Mouse (Mus musculus) forebrain, embryonic 10.5 days (tissue): ENCODE measurements around the gene Slc22a21. TPM values are rescaled to one million over a fixed set of nuclear protein-coding genes. Genes with fewer than 3 reads are reported as not detected.
A peak's percentile ranks its signal among the peaks of the same experiment; 100 is the strongest.

Experiments used
- DNase-seq: peaks from one replicate; pipeline ENCODE4 v3.0.0-alpha.2; 2017; ENCODE audit warnings: low spot score; ENCODE audit errors: extremely low spot score
- H3K27ac ChIP-seq: fragments of 300-500 bp; sonication (generic); 2 replicates; pipeline ENCODE4 v1.5.1; 2016; ENCODE audit warnings: mild to moderate bottlenecking
- H3K27me3 ChIP-seq: fragments of 300-500 bp; sonication (generic); 2 replicates; pipeline ENCODE4 v1.6.1; 2016; ENCODE audit warnings: mild to moderate bottlenecking; ENCODE audit not compliant: poor library complexity, severe bottlenecking
- H3K36me3 ChIP-seq: fragments of 300-500 bp; sonication (generic); replicated peaks from 2 replicates; pipeline ENCODE4 v1.6.1; 2016; ENCODE audit warnings: mild to moderate bottlenecking, moderate library complexity
- H3K4me1 ChIP-seq: fragments of 300-500 bp; sonication (generic); 2 replicates; pipeline ENCODE4 v1.6.1; 2016
- H3K4me3 ChIP-seq: fragments of 300-500 bp; sonication (generic); 2 replicates; pipeline ENCODE4 v1.5.1; 2016; ENCODE audit warnings: mild to moderate bottlenecking, moderate library complexity
- H3K9me3 ChIP-seq: fragments of 300-500 bp; sonication (generic); 2 replicates; pipeline ENCODE4 v1.6.1; 2016; ENCODE audit warnings: mild to moderate bottlenecking, moderate library complexity
- WGBS: fragments of 180-500 bp; shearing (Covaris S2); methylation state at CpG from one replicate; pipeline ENCODE4 v1.1.7; 2016; 5-methylcytosine and 5-hydroxymethylcytosine counted together
- polyA plus RNA-seq: library from polyadenylated mRNA; unstranded; fragments of >200 nt; fragmentation: Nextera tagmentation; extraction: Ambion mirVana; gene quantifications from 2 replicates; pipeline ENCODE4 v1.2.1, GENCODE M21; 2016

The Slc22a21 gene
- 2.0 and 3.0 TPM in 2 replicates for polyA plus RNA-seq

DNA sequence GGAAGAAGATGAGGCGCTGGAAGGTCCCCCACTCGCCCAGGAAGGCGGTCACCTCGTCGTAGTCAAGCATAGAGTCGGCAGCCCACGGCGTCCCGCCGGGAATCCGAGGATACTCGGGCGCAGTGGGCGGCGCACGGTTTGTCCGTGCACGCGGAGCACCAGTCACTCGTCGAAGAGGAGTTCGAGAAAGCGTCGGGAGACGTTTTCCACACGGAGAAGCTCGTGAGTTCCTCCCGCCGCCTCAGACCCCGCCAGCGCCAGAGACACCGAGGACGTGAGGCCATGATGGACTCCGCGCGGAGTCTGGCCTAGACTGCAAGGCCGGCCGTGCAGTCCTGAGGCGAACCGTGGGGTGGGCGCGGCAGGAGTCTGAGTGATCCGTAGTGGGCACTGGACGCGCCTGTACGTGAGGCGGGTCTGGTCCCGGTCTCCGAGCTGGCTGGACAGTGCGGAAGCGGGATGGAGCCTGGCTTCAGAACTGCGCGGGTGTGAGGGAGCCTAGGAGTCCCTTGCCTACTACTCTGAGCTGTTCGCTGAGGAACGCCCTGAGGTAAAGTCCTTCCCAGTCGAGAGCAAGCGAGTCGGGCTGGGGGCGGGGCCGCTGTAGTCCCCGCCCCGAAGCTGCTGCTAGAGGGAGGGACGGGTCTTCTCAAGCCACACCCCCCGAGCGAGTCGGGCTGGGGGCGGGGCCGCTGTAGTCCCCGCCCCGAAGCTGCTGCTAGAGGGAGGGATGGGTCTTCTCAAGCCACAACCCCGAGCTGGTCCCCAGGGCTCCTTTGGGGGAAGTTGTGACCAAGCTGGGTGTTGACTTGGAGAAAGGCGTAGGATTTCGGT, at the start of gene Slc22a21:
Gene Slc22a21, minus strand, starts transcription at position 545 of the 834 bp plus-strand sequence.
- Histone ChIP-seq H3K9me3 (no peaks in the 10 kb centered on the region), H3K36me3 (no peaks in the 10 kb centered on the region), H3K27me3 (peaks cover 17% of the 10 kb centered on the region), H3K27ac (peak within 1 kb of the TSS; percentile 81), H3K4me3 (peak within 1 kb of the TSS; percentile 72), H3K4me1 (peaks cover 15% of the 10 kb centered on the region)
- DNase-seq = peak; percentile 81
- WGBS = 2% methylated on average over 73 of the region's 73 CpGs

DNA sequence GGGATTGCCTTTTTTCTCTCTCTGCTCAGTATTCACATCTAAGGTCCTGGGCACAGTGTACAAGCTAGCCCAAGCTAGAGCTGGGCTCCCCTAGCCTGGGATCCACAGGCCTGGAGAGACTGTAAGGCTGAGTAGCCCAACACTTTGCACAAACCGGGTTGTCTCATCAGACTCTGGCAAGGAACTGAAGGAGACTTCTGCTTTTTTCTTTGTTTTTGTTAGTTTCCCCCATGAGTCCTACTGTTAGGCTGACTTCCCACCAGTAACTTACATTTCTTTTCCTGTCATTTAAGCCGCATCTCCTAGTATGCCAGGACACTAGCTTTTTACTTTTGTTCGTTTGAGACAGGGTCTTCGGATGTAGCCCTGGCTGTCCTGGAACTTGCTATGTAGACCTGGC, 48.9 kb upstream of the Slc22a21 start:
- H3K36me3 ChIP-seq = no peaks in the 10 kb centered on the region
- H3K27me3 ChIP-seq = peaks cover 52% of the 10 kb centered on the region
- peak overlapping the region; percentile 81 for H3K27ac ChIP-seq
- no peaks in the 10 kb centered on the region for H3K9me3 ChIP-seq
- WGBS = 69% methylated on average over 4 of the region's 4 CpGs
- H3K4me1 ChIP-seq = peaks cover 17% of the 10 kb centered on the region
- peak overlapping the region; percentile 64; the same call in 1 of the 2 replicates for H3K4me3 ChIP-seq
- no peak for DNase-seq

DNA sequence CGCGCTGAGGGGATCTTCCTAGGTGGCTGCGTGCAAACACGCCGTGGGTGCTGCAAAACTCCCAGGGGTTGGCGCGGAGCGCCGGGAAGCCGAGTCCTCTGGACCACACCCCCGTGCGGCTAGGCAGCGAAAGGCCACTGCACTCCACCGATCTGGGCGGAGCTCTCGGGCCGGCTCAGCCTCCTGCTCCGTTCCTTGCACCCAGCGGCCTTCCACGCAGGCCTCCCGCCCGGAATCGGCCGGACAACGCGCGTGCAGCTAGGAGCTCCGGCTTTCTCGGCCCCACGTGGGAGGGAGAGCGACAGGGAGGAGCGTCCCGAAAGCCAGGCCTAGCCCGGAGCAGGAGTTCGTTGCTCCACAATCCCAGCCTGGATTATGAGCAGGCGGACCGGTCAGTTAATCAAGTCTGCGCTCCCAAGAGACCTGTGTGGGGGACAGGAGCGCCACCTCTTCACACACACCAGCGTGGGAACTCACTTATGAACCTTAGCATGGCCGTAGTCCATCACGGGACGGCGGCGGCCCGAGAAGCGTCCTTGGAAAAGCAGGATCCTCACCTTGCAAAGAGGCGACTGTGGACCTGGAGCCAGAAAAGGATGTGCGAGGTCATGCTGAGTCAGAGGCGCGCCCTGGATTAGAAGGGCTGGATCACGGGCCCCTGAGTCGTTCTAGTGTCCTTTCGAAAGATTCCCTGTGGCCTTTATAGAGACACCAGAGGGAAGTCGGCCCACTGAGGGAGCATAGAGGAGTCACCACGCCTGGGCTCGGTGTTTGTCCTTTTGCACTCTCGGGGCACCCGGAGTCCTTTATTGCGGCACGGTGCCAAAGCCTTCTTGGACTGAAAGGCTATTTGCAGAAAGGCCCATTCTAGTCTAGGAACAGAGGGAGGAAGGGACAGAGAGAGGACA, 48.2 kb upstream of the Slc22a21 start, which contains the start of gene Slc22a4:
Gene Slc22a4, minus strand, starts transcription at position 47 of the 908 bp plus-strand sequence.
- H3K4me1 ChIP-seq = peaks cover 17% of the 10 kb centered on the region
- H3K27me3 ChIP-seq = peaks cover 52% of the 10 kb centered on the region
- peak; percentile 74 for DNase-seq
- no peaks in the 10 kb centered on the region for H3K9me3 ChIP-seq
- H3K27ac ChIP-seq = peak within 1 kb of the TSS; percentile 81
- H3K36me3 ChIP-seq = no peaks in the 10 kb centered on the region
- peak within 1 kb of the TSS; percentile 64 for H3K4me3 ChIP-seq
- 3% methylated on average over 61 of the region's 61 CpGs for WGBS

DNA sequence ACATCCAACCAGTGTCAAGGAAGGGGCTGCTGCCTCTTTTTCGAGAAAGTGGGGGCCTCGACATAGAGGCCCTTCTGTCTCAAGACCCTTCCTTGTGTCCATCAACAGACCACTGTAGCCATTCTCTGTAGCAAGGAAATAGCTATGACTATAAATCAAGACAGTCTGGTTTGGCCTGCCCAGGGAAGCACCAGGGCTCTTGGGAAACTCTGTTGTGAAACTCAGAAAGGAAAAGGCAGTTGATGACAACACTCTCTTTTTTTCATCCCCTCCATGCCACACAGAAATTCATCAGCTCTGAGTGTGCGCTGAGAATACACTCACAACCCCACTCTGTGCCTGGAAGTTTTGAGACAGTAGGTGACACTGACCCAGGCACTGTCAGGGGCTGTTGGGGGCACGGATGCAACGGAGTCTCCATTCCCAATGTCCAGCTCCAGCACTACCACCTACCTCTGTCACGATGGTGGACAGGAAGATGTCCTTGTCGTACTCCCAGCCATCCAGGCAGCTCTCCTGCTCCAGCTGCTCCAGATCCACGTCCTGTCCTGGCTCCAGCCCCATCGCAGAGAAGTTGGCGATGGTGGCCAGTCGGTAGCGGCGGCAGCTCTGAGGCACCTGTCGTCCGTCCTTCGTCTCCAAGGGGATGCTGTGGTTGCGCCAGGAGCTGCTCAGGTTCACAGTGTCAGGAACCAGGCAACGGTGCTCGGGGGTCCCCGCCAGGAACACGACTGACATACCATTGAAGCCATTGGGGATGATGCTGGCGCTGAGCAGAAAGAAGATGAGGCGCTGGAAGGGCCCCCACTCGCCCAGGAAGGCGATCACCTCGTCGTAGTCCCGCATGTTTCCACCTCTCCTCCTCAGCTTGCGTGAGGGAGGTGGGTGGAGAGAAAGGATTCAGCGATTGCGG, 47.3 kb upstream of the Slc22a21 start:
- Histone ChIP-seq H3K4me3 (peak overlapping the region; percentile 64), H3K36me3 (no peaks in the 10 kb centered on the region), H3K27me3 (peaks cover 52% of the 10 kb centered on the region), H3K4me1 (peaks cover 17% of the 10 kb centered on the region), H3K9me3 (no peaks in the 10 kb centered on the region), H3K27ac (peak overlapping the region; percentile 81)
- 17% methylated on average over 31 of the region's 31 CpGs for WGBS
- peak; percentile 25 for DNase-seq

DNA sequence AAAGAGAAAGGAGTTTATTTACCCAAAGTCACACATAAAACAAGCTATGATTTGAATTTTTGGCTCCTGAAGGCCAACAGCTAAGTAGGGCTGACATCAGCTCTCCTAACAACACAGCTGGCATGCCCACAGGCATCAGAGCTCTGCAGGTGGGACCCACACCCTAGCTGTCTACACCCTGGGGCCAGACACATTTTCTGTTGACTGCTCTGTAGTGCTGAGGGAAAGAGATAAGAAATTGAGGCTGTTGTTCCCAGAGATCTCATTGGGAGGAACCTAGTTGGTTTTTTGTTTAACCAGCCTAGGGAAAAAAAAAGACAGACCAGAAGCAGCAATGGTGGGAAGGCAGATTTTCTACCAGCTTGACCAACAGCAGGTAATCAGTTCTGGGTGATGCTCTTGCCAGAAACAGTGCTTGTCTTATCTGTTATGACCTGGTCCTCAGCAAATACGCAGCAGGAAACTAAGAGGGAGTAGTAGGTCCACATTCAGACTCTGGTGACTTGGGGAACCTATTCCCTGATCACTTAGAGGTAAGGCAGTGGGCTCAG, 46.4 kb upstream of the Slc22a21 start:
- DNase-seq = no peak
- H3K9me3 ChIP-seq = no peaks in the 10 kb centered on the region
- peaks cover 17% of the 10 kb centered on the region for H3K4me1 ChIP-seq
- 81% methylated on average over 1 of the region's 1 CpGs for WGBS
- peak overlapping the region; percentile 64; the same call in 1 of the 2 replicates for H3K4me3 ChIP-seq
- no peaks in the 10 kb centered on the region for H3K36me3 ChIP-seq
- peaks cover 52% of the 10 kb centered on the region for H3K27me3 ChIP-seq
- no peak overlapping the region for H3K27ac ChIP-seq

DNA sequence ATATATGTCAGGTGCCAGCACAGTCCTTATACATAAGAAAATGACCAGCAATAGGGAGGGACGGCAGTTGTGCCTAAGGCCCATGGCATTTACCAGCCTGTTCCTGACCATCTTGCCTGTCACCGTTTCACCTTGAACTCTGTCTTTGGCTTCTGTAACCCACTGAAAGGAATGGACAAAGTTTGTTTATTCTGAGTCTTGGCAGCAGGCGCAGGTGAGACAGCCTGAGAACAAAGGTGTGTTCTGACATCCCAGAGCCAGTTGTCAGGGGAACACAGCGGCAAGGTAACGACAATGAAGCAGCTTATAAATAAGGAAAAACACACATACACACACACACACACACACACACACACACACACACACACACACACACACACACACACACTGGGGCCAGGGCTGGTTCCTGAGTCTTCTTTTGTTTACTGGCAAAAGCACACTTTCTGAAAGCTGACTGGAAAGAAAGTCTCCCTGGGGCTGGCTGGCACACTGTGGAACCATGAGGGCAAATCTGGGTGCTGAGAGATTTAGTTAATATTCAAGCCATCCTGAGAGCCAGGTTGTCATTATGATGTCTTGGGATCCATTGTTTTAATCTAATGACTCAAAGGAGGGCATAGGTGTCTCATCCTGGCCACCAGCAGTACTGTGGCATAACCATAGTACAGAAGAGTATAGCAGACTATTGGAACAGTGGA, 41.4 kb upstream of the Slc22a21 start:
- no peak overlapping the region for H3K4me3 ChIP-seq
- no peaks in the 10 kb centered on the region for H3K9me3 ChIP-seq
- H3K36me3 ChIP-seq = no peaks in the 10 kb centered on the region
- DNase-seq = no peak
- H3K4me1 ChIP-seq = no peaks in the 10 kb centered on the region
- H3K27me3 ChIP-seq = peaks cover 20% of the 10 kb centered on the region
- H3K27ac ChIP-seq = no peak overlapping the region
- WGBS = 88% methylated on average over 5 of the region's 5 CpGs

DNA sequence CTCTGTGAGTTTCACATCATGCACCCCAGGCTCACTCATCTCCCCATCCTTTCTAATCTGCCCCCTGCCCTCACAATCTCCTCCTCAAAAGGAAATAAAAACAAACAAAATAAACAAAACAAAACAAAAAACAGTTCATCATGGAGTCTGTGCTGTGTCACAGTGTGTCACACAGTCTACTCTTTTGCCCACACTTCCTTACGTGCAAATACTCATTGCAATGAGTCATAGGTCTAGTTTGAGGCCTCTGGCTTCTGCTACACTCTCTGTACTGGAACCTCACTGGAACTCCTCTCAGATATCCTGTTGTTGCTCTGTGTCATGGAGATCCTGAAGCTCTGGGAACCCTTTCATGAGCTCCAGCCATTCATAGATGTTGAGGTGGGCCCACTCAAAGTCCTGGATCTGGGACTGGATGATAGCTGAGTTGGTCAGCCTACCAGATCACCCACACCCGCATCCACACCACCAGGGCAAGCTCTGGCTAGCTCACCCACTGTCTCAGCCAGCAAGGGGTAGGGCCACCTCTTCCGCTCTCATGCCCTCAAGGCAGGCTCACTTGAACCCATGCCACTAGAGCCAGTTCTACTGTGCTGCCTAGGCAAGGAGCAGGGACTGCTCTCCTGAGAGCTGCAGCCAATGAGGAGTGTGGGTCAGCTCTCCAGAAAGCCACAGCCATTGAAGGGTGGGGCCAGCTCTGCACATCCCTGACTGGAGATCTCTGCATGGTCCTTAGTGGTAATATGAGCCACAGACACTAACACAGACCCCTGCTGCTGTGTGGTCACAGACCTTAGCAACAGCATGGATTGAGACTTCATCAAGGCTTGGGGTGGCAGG, 39.0 kb upstream of the Slc22a21 start:
- Histone ChIP-seq H3K9me3 (no peaks in the 10 kb centered on the region), H3K4me1 (no peaks in the 10 kb centered on the region), H3K27me3 (no peaks in the 10 kb centered on the region; the same call in 1 of the 2 replicates), H3K27ac (no peak overlapping the region), H3K36me3 (no peaks in the 10 kb centered on the region), H3K4me3 (no peak overlapping the region)
- DNase-seq = no peak
- 81% methylated on average over 3 of the region's 3 CpGs for WGBS

DNA sequence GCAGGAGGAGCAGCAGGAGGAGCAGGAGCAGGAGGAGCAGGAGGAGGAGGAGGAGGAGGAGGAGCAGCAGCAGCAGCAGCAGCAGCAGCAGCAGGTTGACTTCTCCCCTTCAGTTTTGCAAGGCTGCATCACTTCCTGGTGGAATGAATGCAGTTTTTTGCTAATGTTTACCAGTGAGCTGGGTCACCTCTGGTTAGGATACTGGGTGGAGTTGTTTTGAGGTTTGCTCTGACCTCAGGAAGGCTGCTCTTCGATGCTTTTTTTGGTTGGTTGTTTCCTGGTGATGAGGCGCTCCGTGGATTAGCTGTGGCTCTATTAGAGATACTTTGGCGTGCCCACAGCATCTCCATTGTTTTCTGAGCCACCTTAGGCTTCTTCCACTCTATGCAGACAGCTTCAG, 37.5 kb upstream of the Slc22a21 start:
- Histone ChIP-seq H3K4me1 (no peaks in the 10 kb centered on the region), H3K36me3 (no peaks in the 10 kb centered on the region), H3K27me3 (no peaks in the 10 kb centered on the region; the same call in 1 of the 2 replicates), H3K9me3 (no peaks in the 10 kb centered on the region), H3K27ac (no peak overlapping the region), H3K4me3 (no peak overlapping the region)
- no peak for DNase-seq
- 81% methylated on average over 4 of the region's 4 CpGs for WGBS

DNA sequence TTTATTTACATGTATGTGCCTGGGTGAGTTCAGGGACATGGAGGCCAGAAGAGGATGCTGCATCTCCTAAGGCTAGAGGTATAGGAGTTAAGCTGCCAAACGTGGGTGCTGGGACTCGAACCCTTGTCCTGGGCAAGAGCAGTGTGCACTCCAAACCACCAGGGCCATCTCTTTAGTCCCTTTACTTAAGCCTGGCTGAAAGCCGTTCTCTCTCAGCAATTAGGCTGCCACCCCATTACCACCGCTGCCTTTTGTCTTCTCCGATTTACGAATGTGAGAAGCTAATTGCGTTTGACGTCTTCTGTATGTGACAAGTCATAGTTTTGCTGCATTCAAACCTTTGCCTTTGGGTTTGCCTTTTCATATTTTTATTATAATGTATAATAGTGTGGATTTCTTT, 35.9 kb upstream of the Slc22a21 start:
- 77% methylated on average over 8 of the region's 8 CpGs for WGBS

DNA sequence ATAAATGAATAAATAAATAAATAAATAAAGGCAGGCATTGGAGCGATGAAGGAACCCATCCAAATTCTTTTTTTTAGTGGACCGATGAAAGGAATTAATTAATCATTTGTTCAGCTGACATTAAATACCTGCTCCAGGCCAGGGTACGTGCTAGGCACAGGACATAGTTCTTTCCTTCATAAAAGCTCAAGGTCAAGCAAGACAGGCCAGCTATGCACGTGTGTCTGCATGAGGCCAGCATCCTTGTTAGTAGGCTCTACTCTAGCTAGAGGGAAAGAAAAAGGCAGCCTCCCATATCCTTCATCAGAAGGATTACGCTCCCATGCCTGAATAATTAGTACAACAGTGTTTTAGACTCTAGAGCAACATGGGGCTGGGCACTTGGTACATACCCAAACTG, 32.8 kb upstream of the Slc22a21 start:
- Histone ChIP-seq H3K9me3 (no peaks in the 10 kb centered on the region), H3K27ac (no peak overlapping the region), H3K36me3 (no peaks in the 10 kb centered on the region), H3K27me3 (no peaks in the 10 kb centered on the region), H3K4me3 (no peak overlapping the region), H3K4me1 (peaks cover 7% of the 10 kb centered on the region)
- DNase-seq = no peak
- WGBS = 88% methylated on average over 5 of the region's 5 CpGs

More for the DNA sequence above, 35.9 kb upstream of the Slc22a21 start:
- Histone ChIP-seq H3K27ac (no peak overlapping the region), H3K9me3 (no peaks in the 10 kb centered on the region), H3K27me3 (no peaks in the 10 kb centered on the region), H3K4me1 (no peaks in the 10 kb centered on the region), H3K4me3 (no peak overlapping the region), H3K36me3 (no peaks in the 10 kb centered on the region)
- DNase-seq = no peak

DNA sequence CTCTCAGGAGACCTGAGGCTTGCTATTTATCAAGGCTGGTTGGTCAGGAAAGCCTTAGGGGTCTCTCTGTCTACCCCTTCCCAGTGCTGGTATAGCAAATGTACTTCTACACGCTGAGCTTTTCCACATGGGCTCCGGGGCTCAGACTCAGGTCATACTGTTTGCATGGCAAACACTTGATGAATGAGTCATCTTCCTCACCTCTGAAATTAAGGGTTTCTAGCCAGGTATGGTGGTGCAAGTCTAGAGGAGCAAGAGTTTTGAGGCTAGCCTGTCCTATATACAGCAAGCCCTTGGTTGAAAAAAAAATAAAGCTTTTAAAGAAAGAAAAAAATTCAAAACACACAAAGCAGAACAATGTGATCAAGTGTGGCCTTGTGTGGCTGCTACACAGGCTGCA, 31.1 kb upstream of the Slc22a21 start:
- no peak overlapping the region for H3K4me3 ChIP-seq
- WGBS = 96% methylated on average over 2 of the region's 2 CpGs
- peaks cover 7% of the 10 kb centered on the region for H3K4me1 ChIP-seq
- no peak for DNase-seq
- no peak overlapping the region for H3K27ac ChIP-seq
- H3K9me3 ChIP-seq = no peaks in the 10 kb centered on the region
- H3K27me3 ChIP-seq = no peaks in the 10 kb centered on the region
- H3K36me3 ChIP-seq = no peaks in the 10 kb centered on the region
